Mouse (Mus musculus): ENCODE measurements around the gene Ncl. TPM values are rescaled to one million over a fixed set of nuclear protein-coding genes. Genes with fewer than 3 reads are reported as not detected.

The Ncl gene
- total and polyA plus RNA-seq, 2 experiments from 2014 or later: 31.7 to 174 TPM

DNA sequence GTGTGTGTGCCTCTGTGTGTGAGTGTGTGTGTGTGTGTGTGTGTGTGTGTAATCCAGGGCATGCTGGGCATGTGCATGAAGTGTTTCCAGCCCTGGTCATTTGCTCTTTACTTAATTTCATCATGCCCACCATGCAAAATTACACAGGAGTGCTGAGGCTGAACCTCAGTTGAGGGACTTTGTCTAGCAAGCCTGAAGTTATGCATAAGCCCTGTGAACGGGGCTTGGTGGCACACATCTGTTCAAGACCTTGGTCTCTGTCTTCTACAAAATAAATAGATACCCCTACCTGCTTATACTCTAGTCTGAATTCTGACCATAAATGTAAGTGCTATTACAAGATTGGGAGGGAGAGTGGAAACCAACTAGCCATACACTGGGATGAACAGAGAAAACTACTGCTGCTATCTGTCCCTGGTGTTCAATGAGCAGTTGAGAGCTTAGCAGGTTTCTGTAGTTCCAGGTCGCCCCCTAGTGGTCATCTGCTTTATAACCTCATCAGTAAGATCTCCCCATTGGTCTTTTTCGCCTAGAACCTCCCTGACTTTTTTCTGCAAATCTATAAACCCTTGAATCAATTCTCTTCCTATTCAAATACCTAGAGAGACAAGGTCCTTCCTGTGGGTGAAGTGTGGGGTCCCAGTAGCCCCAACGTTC, 19.9 kb downstream of the Ncl start:
- Histone ChIP-seq H3K4me2 (ENCODE audit: low read depth, low read length) (no peak overlapping the region), H3K27ac (ENCODE audit: low read depth) (no peak overlapping the region), H3K4me1 (ENCODE audit: control insufficient read depth, insufficient read depth) (no peaks in the 10 kb centered on the region), H3K9me3 (replicated peaks; ENCODE audit: control insufficient read depth, low read length) (no peaks in the 10 kb centered on the region), H3K27me3 (ENCODE audit: control insufficient read depth, insufficient read depth, low read length) (no peaks in the 10 kb centered on the region), H3K4me3 (ENCODE audit: low read depth, low read length) (no peak overlapping the region), H3K9ac (replicated peaks; ENCODE audit: low read depth, low read length) (no peak overlapping the region), H3K36me3 (replicated peaks; ENCODE audit: control insufficient read depth, insufficient read depth, low read length) (no peaks in the 10 kb centered on the region)
- peak; percentile 53 for ATAC-seq (ENCODE audit: insufficient read depth, low read depth)
- WGBS: 30% methylated on average over 4 of the region's 4 CpGs
- peak; percentile 78 for DNase-seq (ENCODE audit: low spot score)
- TF ChIP-seq CTCF (IDR thresholded peaks at IDR 0.05; ENCODE audit: low read depth) (peak; percentile 88), EP300 (IDR thresholded peaks at IDR 0.05; ENCODE audit: low read depth) (no peak)

DNA sequence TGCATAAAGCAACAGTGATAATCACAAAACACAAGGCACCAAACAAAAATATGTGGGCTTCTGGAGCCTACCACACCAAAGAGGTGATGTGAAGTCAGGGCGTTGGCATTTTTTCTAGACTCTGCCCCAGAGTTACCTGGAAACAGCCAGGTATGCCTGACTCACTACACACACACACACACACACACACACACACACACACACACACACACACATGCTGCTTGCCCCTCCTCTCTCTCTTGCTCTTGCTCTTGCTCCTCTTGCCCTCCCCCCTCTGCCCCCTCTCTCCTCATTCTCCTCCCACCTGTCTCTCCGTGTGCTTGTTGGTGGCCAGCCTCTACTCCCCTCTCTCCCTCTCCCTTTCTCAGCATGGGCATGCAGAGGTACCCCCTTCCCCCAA, 22.9 kb downstream of the Ncl start:
- WGBS: 45% methylated on average over 2 of the region's 2 CpGs
- Histone ChIP-seq H3K4me1 (ENCODE audit: control insufficient read depth, insufficient read depth) (no peaks in the 10 kb centered on the region), H3K27ac (ENCODE audit: low read depth) (no peak overlapping the region), H3K4me2 (ENCODE audit: low read depth, low read length) (no peak overlapping the region), H3K4me3 (ENCODE audit: low read depth, low read length) (no peak overlapping the region), H3K9ac (replicated peaks; ENCODE audit: low read depth, low read length) (no peak overlapping the region), H3K36me3 (replicated peaks; ENCODE audit: control insufficient read depth, insufficient read depth, low read length) (no peaks in the 10 kb centered on the region), H3K27me3 (ENCODE audit: control insufficient read depth, insufficient read depth, low read length) (no peaks in the 10 kb centered on the region), H3K9me3 (replicated peaks; ENCODE audit: control insufficient read depth, low read length) (no peaks in the 10 kb centered on the region)
- DNase-seq (ENCODE audit: low spot score): no peak
- no peak for ATAC-seq (ENCODE audit: insufficient read depth, low read depth)
- no peak for TF ChIP-seq EP300 (IDR thresholded peaks at IDR 0.05; ENCODE audit: low read depth)

DNA sequence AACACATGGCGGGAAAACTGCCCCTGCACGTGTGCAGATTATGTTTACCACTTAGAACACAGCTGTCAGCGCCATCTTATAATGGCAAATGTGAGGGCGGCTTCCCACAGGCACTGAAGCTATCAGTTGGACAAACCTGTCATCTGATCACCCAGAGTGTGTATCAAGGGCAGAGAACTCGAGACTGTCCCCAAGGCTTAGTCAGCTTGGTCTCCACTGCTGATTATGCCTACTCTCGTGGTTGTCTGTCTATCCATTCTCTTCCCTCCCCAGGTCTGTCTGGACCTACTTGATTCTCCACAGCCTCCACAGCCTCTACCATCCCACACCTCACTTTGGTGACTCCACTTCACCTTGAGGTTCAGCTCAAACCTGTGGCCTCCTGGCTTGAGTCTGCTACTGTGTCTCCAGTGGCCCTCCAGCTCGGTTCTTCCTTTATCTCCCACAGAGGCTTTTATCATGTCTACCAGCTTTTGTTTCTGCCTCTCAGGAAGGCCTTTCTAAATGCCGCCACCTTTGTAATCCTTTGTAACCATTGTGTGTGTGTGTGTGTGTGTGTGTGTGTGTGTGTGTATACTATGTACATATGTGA, 38.3 kb downstream of the Ncl start:
- Histone ChIP-seq H3K27me3 (ENCODE audit: control insufficient read depth, insufficient read depth, low read length) (no peaks in the 10 kb centered on the region), H3K4me1 (ENCODE audit: control insufficient read depth, insufficient read depth) (no peaks in the 10 kb centered on the region), H3K4me2 (ENCODE audit: low read depth, low read length) (no peak overlapping the region), H3K9ac (replicated peaks; ENCODE audit: low read depth, low read length) (no peak overlapping the region), H3K27ac (ENCODE audit: low read depth) (no peak overlapping the region), H3K4me3 (ENCODE audit: low read depth, low read length) (no peak overlapping the region), H3K36me3 (replicated peaks; ENCODE audit: control insufficient read depth, insufficient read depth, low read length) (no peaks in the 10 kb centered on the region), H3K9me3 (replicated peaks; ENCODE audit: control insufficient read depth, low read length) (no peaks in the 10 kb centered on the region)
- TF ChIP-seq EP300 (IDR thresholded peaks at IDR 0.05; ENCODE audit: low read depth): no peak
- TF ChIP-seq CTCF (IDR thresholded peaks at IDR 0.05; ENCODE audit: low read depth): no peak
- WGBS: 83% methylated on average over 6 of the region's 8 CpGs
- no peak for ATAC-seq (ENCODE audit: insufficient read depth, low read depth)
- DNase-seq (ENCODE audit: low spot score): no peak

DNA sequence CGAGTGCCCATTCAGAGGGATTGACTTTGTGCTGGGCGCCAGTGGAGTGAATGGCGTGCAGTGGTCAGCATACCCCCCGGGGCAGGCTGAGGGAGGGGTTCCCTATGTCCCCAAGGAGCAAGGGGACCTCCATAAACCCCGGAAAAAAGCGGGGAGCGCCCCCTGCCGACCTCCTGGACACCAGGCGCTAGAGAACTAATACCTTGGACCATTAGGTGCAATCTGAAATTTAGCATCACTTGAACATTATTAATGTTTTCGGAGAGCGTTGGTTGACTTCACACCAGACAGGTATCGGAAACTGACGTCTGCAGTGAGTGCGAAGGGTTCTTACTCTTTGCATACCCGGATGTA, 45.5 kb downstream of the Ncl start:
- Histone ChIP-seq H3K4me1 (ENCODE audit: control insufficient read depth, insufficient read depth) (no peaks in the 10 kb centered on the region), H3K4me3 (ENCODE audit: low read depth, low read length) (no peak overlapping the region), H3K9ac (replicated peaks; ENCODE audit: low read depth, low read length) (no peak overlapping the region), H3K9me3 (replicated peaks; ENCODE audit: control insufficient read depth, low read length) (no peaks in the 10 kb centered on the region), H3K36me3 (replicated peaks; ENCODE audit: control insufficient read depth, insufficient read depth, low read length) (no peaks in the 10 kb centered on the region), H3K4me2 (ENCODE audit: low read depth, low read length) (no peak overlapping the region), H3K27ac (ENCODE audit: low read depth) (no peak overlapping the region), H3K27me3 (ENCODE audit: control insufficient read depth, insufficient read depth, low read length) (no peaks in the 10 kb centered on the region)
- WGBS: 27% methylated on average over 15 of the region's 15 CpGs
- ATAC-seq (ENCODE audit: insufficient read depth, low read depth) (no peak), DNase-seq (ENCODE audit: low spot score) (no peak)
- TF ChIP-seq EP300 (IDR thresholded peaks at IDR 0.05; ENCODE audit: low read depth) (no peak), CTCF (IDR thresholded peaks at IDR 0.05; ENCODE audit: low read depth) (0 out of 2 replicates have a peak, but pooled peaks have one; percentile 17)

DNA sequence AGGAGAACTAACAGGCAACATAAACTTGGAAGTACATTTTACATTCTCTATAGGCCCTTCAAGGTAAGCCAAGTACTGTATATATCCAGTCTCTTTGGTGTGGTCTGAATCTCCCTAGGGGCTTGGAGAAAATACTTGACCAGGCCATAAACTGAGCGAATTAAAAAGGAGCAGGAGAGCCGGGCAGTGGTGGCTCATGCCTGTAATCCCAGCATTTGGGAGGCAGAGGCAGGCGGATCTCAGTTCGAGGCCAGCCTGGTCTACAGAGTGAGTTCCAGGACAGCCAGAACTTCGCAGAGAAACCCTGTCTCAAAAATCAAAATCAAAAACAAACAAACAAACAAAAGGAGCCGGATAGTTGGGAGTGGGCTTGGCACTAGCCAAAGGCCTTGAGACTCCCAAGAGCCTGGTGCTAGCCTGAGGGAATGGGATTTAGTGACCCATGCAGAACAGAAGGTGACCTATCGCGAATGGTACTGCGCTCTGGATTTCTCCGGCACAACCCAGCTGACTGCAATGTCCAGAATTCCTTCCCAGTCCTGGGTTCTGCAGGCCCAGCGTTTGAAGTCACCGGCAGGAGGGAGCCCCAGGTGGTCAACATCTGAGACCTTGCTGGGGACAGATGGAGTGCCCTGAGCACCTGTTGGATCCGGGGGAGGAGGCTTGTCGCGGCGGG, 46.0 kb downstream of the Ncl start:
- TF ChIP-seq EP300 (IDR thresholded peaks at IDR 0.05; ENCODE audit: low read depth): no peak
- no peak for TF ChIP-seq CTCF (IDR thresholded peaks at IDR 0.05; ENCODE audit: low read depth)

More for the DNA sequence above, 46.0 kb downstream of the Ncl start:
- Histone ChIP-seq H3K4me2 (ENCODE audit: low read depth, low read length) (no peak overlapping the region), H3K36me3 (replicated peaks; ENCODE audit: control insufficient read depth, insufficient read depth, low read length) (no peaks in the 10 kb centered on the region), H3K4me3 (ENCODE audit: low read depth, low read length) (no peak overlapping the region), H3K9ac (replicated peaks; ENCODE audit: low read depth, low read length) (no peak overlapping the region), H3K27ac (ENCODE audit: low read depth) (no peak overlapping the region), H3K9me3 (replicated peaks; ENCODE audit: control insufficient read depth, low read length) (no peaks in the 10 kb centered on the region), H3K27me3 (ENCODE audit: control insufficient read depth, insufficient read depth, low read length) (no peaks in the 10 kb centered on the region), H3K4me1 (ENCODE audit: control insufficient read depth, insufficient read depth) (no peaks in the 10 kb centered on the region)
- ATAC-seq (ENCODE audit: insufficient read depth, low read depth) (no peak), DNase-seq (ENCODE audit: low spot score) (no peak)
- WGBS: 49% methylated on average over 16 of the region's 16 CpGs

Data from heart, postnatal 0 days (tissue).